Mouse (Mus musculus): ENCODE data around the gene Psph. TPM values are rescaled to one million over a fixed set of nuclear protein-coding genes. Genes with fewer than 3 reads are reported as not detected.
A peak's percentile ranks its signal among the peaks of the same experiment; 100 is the strongest.
"Not testable (repeated sequence)": the region's sequence is repeated elsewhere in the genome, so short reads cannot be mapped to it uniquely, and the experiment has no call there.

The Psph gene
- 50.4 and 56.5 TPM in 2 replicates for polyA plus RNA-seq (2015; fragmentation: Nextera tagmentation; extraction: Ambion mirVana)

DNA sequence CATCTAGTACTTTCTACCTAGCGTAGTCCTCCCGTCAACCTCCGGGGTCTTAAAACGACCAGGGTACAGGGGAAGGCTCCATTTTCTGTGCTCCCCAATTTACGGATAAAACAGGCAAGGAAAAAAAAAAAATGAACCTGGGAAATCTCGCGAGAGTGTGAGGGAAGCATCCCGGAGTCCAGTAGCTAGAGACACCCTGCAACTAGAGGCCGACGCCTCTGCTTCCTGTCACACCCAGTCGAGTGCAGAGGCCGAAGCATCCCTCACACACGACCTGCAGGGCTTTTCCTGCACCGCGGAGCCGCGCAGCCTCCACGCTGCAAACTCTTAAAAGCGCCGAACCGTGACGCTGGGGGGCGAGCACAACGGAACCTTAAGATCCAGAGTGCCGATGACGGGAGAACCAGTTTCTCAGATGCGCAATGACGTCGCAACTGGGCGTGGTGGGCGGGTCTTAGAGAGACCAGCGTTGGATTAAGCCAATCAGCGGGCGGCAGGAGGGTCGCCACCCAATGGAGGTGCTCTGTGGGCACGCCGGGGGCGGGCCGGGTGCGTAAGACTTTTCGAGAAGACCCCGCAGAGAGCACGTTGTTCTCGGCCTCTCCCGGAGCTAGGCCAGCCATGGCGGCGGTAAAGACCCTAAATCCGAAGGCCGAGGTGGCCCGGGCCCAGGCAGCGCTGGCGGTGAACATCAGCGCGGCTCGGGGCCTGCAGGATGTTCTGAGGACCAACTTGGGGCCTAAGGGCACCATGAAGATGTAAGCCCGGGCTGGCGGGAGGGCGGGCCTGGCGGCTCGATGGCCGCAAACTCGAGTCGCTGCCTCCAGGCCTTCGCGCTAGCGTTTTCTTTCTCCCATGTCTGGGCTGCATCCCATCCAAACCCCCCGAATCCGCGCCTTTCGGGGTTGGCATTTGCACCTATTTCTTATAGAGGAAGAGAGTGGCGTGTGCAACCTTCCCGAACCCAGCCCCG, at the start of gene Psph:
Gene Psph (minus strand): TSS at position 632 of the 973 bp plus-strand sequence.
- Histone ChIP-seq H3K4me2 (replicated peaks) (peak within 1 kb of the TSS; percentile 67), H3K27me3 (replicated peaks) (no peaks in the 10 kb centered on the region), H3K9ac (peak within 1 kb of the TSS; percentile 96), H3K9me3 (no peaks in the 10 kb centered on the region), H3K36me3 (peaks cover 27% of the 10 kb centered on the region), H3K4me1 (replicated peaks) (peaks cover 9% of the 10 kb centered on the region), H3K27ac (peak within 1 kb of the TSS; percentile 100), H3K4me3 (replicated peaks) (peak within 1 kb of the TSS; percentile 95)
- ATAC-seq: peak; percentile 100
- under 1% methylated on average over 70 of the region's 73 CpGs for whole genome bisulfite sequencing

DNA sequence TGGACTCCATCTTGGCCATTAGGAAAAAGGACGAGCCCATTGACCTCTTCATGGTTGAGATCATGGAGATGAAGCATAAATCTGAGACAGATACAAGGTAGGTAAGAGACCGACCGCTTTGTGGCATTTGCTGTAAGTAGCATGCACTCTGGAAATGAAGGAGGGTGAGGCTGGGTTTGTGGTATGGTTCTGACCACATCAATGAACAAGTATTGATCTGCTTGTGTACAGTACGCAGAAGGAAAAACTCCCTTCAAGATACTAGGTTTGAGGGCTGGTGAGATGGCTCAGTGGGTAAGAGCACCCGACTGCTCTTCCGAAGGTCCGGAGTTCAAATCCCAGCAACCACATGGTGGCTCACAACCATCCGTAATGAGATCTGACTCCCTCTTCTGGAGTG, 3.3 kb upstream of the Psph start:
- H3K36me3 ChIP-seq: peaks cover 47% of the 10 kb centered on the region
- WGBS: 91% methylated on average over 7 of the region's 8 CpGs

DNA sequence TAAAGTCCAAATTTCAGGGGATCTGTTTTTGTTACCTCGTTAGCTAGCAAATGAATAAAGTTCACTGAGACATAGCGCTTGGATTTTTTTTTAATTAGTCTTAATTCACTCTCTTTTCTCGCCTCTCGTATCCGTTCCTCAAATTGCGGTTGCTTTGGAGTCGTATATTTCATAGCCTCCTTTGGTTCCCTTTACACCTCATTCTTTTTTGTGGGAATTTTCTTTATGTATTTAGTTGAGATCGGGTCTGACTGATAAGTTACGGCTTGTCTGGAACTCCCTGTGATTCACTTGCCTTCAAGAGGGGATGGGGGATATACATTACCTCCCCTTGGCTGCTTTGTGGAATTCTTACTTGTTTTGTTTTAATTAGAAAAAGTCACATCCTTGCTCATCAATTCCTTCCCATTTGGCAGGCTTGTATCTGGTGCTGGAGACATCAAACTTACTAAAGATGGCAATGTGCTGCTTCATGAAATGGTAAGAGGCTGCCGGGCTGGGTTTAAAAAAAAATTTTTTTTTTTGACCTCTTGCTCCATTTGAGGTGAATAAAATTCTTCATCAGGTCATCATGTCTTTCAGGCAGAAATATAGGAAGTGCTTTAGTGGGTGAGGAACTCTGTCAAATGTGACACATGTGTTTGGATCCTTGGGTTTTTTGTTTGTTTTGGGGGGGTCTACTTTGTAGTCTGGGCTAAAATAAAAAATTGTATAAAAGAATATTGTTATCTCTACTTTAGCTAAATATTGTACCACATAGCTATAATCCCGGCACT, 757 bp upstream of the Psph start:
- peak overlapping the region; percentile 96 for H3K9ac ChIP-seq
- H3K27me3 ChIP-seq (replicated peaks): no peaks in the 10 kb centered on the region
- WGBS: 10% methylated on average over 11 of the region's 11 CpGs
- H3K27ac ChIP-seq: 0 out of 2 replicates have a peak overlapping the region, but pooled peaks have one; percentile 89
- ATAC-seq: no peak
- H3K4me1 ChIP-seq (replicated peaks): peaks cover 9% of the 10 kb centered on the region
- no peaks in the 10 kb centered on the region for H3K9me3 ChIP-seq
- H3K36me3 ChIP-seq: peaks cover 34% of the 10 kb centered on the region
- peak overlapping the region; percentile 95 for H3K4me3 ChIP-seq (replicated peaks)
- H3K4me2 ChIP-seq (replicated peaks): peak overlapping the region; percentile 67

More for the DNA sequence above, 3.3 kb upstream of the Psph start:
- H3K9ac ChIP-seq; H3K4me1 ChIP-seq (replicated peaks); H3K4me2 ChIP-seq (replicated peaks); H3K27me3 ChIP-seq (replicated peaks); H3K4me3 ChIP-seq (replicated peaks); ATAC-seq; H3K27ac ChIP-seq; H3K9me3 ChIP-seq: not testable (repeated sequence)

DNA sequence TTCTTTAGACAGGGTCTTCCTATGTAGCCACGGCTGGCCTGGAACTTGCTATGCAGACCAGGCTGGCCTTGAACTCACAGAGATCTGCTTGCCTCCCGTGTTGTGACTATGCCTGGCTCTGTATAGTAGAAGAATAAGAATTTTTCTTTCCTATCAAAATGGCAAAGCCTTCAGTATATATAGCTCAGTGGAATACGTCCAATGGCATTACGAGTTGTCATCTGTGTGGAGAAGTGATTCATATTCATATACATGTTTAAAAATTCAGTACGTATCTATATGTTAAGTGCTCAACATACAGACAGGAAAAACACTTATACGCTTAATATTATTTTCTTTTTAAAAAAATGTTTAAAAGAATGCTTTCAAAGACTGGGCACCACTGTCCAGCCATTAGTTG, 1.1 kb downstream of the Psph start:
- WGBS: 72% methylated on average over 6 of the region's 6 CpGs
- H3K4me1 ChIP-seq (replicated peaks): peaks cover 9% of the 10 kb centered on the region
- no peak for ATAC-seq

DNA sequence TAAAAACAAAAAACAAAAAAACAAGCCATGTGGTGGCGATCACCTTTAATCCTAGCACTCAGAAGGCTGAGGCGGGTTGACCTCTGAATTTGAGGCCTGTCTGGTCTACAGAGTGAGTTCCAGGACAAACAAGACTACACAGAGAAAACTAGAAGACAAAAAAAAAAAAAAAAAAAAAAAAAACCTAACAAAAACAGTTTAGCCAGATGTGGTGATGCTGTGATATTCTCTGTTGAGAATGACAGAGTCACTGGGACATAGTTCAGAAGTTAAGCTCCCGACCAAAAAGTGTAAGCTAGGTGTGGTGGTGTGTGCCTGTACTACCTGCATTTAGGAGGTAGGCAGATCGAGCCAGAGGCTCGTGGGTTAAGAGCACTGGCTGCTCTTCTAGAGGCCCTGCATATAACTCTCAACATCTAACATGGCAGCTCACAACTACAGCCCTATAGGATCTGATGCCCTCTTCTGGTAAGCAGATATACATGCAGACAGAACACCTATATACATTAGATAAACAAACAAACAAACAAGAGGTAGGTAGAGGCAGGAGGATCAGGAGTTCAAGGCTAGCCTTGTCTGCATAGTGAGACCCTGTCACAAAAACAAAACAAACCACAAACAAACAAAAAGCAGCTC, 1.9 kb downstream of the Psph start:
- Histone ChIP-seq H3K27ac (no peak overlapping the region), H3K36me3 (peaks cover 15% of the 10 kb centered on the region), H3K9ac (no peak overlapping the region), H3K9me3 (no peaks in the 10 kb centered on the region), H3K4me3 (replicated peaks) (no peak overlapping the region), H3K27me3 (replicated peaks) (no peaks in the 10 kb centered on the region), H3K4me1 (replicated peaks) (peaks cover 9% of the 10 kb centered on the region), H3K4me2 (replicated peaks) (no peak overlapping the region)
- 88% methylated on average over 5 of the region's 5 CpGs for WGBS
- ATAC-seq: no peak

More for the DNA sequence above, 1.1 kb downstream of the Psph start:
- Histone ChIP-seq H3K9ac (0 out of 2 replicates have a peak overlapping the region, but pooled peaks have one; percentile 96), H3K36me3 (peaks cover 20% of the 10 kb centered on the region), H3K4me3 (replicated peaks) (peak overlapping the region; percentile 95), H3K9me3 (no peaks in the 10 kb centered on the region), H3K27me3 (replicated peaks) (no peaks in the 10 kb centered on the region), H3K27ac (peak overlapping the region; percentile 100), H3K4me2 (replicated peaks) (peak overlapping the region; percentile 57)

DNA sequence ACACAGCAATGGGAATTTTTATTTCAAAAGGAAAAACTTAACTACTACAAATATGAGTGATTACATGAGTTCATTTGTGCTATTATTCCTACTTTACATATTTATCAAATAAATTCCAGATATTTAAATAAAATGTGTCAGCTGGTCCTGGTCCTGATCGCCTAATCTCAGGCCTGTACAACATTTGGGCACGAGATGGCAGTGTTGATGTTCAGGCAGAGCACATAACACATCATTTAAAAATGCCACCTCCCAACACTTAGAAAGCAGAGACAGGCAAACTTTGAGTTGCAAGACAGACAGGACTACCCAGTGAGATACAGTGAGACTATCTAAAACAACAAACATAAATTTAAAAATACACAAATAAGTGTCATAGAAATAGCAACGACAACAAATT, 5.0 kb downstream of the Psph start:
- no peak overlapping the region for H3K4me2 ChIP-seq (replicated peaks)
- ATAC-seq: no peak
- no peaks in the 10 kb centered on the region for H3K27me3 ChIP-seq (replicated peaks)
- no peak overlapping the region for H3K9ac ChIP-seq
- H3K9me3 ChIP-seq: no peaks in the 10 kb centered on the region
- no peaks in the 10 kb centered on the region for H3K4me1 ChIP-seq (replicated peaks)
- 46% methylated on average over 3 of the region's 3 CpGs for WGBS
- no peak overlapping the region for H3K27ac ChIP-seq
- no peaks in the 10 kb centered on the region for H3K36me3 ChIP-seq
- H3K4me3 ChIP-seq (replicated peaks): no peak overlapping the region

DNA sequence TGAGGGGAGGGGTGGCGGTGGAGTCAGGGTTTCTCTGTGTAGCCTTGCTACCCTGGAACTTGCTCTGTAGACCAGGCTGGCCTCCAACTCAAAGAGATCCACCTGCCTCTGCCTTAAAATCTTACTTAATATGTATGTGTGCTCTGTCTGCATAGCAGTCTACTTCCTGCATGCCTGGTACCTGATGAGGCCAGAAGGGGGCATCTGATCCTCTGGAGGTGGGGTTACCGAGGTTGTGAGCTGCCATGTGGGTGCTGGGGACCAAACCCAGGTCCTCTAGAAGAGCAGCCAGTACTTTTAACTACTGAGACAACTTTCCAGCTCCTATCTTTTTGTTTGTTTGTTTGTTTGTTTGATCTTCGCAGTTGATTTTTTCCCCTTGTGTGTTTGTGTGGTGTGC, 7.1 kb downstream of the Psph start:
- Histone ChIP-seq H3K4me2 (replicated peaks) (no peak overlapping the region), H3K27me3 (replicated peaks) (no peaks in the 10 kb centered on the region), H3K9me3 (no peaks in the 10 kb centered on the region), H3K4me3 (replicated peaks) (no peak overlapping the region), H3K9ac (no peak overlapping the region), H3K27ac (no peak overlapping the region), H3K36me3 (no peaks in the 10 kb centered on the region), H3K4me1 (replicated peaks) (no peaks in the 10 kb centered on the region)
- ATAC-seq: no peak
- 90% methylated on average over 3 of the region's 3 CpGs for WGBS

DNA sequence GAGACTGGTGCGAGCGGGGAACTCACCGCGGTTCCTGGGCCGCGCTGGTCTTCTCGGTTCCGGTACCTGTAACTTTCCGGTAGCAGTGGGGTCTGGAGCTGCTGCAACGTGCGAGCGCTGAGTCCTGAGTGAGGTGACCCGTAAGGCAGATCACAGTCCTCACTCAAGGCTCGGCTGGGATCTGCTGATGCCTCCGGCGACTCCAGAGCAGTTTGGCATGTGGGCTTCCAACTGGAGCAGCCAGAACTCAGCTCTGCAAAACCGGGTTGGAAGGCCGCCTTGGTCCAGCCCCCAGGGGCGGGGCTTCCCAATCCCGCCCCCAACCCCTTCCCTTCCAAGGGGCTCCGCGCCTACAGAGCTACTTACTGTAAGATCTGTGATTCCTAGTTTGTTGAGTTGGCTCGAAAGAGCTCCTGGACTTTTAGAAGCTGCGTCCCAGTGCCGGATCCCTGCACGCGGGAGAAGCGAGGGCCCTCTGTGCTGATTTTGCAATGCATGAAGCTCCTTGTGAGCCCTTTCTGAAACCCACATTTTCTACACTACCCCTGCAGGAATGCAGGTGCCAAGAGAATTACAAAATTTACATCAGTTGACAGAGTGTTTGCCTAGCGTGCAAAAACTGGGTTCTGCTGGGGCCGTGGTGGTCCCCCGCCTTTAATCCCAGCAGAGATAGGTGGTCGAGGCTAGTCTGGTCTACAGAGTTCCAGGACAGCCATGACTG, 8.1 kb downstream of the Psph start:
- under 1% methylated on average over 32 of the region's 32 CpGs for WGBS
- peak overlapping the region; percentile 66 for H3K4me2 ChIP-seq (replicated peaks)
- H3K4me3 ChIP-seq (replicated peaks): peak overlapping the region; percentile 46
- peak overlapping the region; percentile 42 for H3K27ac ChIP-seq
- no peaks in the 10 kb centered on the region for H3K27me3 ChIP-seq (replicated peaks)
- H3K36me3 ChIP-seq: no peaks in the 10 kb centered on the region
- H3K4me1 ChIP-seq (replicated peaks): no peaks in the 10 kb centered on the region
- H3K9me3 ChIP-seq: no peaks in the 10 kb centered on the region
- ATAC-seq: peak; percentile 95
- H3K9ac ChIP-seq: peak overlapping the region; percentile 51

DNA sequence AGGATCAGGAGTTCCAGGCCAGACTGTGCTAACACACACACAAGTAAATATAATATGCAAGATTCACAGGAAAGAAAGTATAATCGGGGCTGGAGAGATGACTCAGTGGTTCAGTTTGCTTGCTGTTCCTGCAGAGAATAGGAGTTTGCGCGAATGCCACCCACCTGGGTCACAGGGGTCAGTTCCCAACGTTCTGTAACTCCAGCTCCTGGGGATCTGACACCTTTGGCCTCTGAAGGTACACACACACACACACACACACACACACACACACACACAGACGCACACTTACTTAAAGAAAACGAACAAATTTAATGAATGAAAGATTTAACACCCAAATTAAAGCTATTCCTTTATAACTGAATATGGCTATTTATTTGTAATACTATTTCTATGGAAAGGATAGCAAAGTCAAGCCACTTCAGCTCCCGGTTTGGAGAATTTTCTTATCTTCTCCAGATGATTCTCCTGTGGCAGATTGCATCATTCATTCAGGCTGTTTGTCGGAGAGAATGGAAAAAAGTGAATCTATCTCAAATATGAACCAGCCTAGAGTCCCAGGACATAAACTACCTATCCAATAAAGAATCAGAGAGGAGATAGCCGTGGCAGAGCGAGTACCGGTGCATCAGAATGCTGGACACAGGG, 8.8 kb downstream of the Psph start:
- Histone ChIP-seq H3K4me3 (replicated peaks) (peak overlapping the region; percentile 46), H3K27ac (no peak overlapping the region), H3K9ac (peak overlapping the region; percentile 51), H3K27me3 (replicated peaks) (no peaks in the 10 kb centered on the region), H3K36me3 (no peaks in the 10 kb centered on the region), H3K4me1 (replicated peaks) (no peaks in the 10 kb centered on the region), H3K9me3 (no peaks in the 10 kb centered on the region), H3K4me2 (replicated peaks) (peak overlapping the region; percentile 66)
- WGBS: 31% methylated on average over 11 of the region's 11 CpGs
- ATAC-seq: no peak; the same call in 1 of the 2 replicates

DNA sequence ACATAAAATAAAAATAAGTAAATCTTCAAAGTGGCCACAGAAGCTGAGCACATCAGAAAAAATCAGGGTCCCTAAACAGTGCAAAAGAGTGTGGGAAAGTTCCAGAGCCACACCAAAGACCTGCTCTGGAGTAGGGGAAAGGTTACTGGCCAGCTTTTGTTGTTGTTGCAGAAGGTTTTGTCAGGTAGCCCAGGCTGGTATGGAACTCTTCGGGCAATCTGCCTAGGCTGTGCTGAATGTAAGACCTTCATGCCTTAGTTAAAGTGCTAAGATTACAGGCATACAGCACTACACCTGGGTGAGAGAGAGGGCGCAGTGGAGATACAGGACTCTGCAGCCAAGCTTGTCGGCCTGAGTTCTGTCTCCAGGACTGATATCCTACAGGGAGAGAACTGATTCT, 12.6 kb downstream of the Psph start:
- H3K27ac ChIP-seq: no peak overlapping the region
- no peak overlapping the region for H3K9ac ChIP-seq
- no peaks in the 10 kb centered on the region for H3K9me3 ChIP-seq
- no peaks in the 10 kb centered on the region for H3K27me3 ChIP-seq (replicated peaks)
- H3K4me1 ChIP-seq (replicated peaks): no peaks in the 10 kb centered on the region
- ATAC-seq: no peak
- no peak overlapping the region for H3K4me3 ChIP-seq (replicated peaks)
- 85% methylated on average over 3 of the region's 3 CpGs for WGBS
- H3K4me2 ChIP-seq (replicated peaks): no peak overlapping the region
- H3K36me3 ChIP-seq: no peaks in the 10 kb centered on the region

DNA sequence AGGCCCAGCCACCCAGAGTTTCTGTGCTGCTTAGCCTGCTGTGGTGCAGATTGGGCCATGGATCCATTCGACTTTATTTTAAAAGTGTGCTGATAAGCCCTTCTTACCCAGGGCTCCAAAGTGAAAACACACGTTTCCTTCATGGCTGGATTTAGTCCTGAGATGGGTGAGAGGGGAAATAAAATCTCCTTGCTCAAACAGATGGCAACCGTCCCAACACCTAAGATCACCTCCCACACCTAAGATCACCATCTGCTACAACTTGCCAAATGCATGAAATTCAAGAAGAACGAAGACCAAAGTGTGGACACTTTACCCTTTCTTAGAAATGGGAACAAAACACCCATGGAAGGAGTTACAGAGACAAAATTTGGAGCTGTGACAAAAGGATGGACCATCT, 13.9 kb downstream of the Psph start:
- not testable (repeated sequence) for H3K27ac ChIP-seq; H3K9me3 ChIP-seq; ATAC-seq; H3K4me2 ChIP-seq (replicated peaks); H3K9ac ChIP-seq; H3K4me1 ChIP-seq (replicated peaks); H3K4me3 ChIP-seq (replicated peaks); H3K27me3 ChIP-seq (replicated peaks); H3K36me3 ChIP-seq
- WGBS: 83% methylated on average over 4 of the region's 4 CpGs
